In the genomic region with DNA sequence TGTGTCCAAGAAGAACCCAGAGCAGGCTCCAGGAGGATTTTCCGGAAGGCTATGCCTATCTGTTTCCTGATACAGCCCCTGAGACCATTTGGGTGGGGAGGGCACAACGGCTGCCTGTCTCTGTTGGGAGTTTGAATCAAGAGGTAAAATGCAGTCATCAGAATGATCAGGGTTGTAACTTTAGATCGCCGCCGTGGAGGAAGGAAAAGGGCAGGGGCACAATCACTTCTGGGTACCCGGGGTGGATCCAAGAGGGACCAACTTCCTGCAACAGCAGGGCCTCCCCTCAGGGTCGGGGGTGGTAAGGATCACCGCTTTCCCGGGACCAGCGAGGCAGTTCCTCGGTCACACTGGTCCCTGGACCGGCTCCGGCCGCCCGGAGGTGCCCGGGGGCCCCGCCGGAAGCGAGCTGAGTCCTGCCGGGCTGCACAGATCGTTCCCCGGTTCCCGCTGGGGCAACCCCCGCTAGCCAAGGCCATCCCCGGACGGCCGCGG, we compare ENCODE assay signal across 8 mouse cellular contexts. TPM values are rescaled to one million over a fixed set of nuclear protein-coding genes. Genes with fewer than 3 reads are reported as not detected.
DNase-seq lines count a peak whose midpoint lies in the region; ATAC-seq and TF ChIP-seq lines count a peak whose summit lies in the region.

No protein-coding gene starts in this region.

- under 1% methylated on average over 28 of the region's 28 CpGs for WGBS in hindbrain, embryonic 14.5 days
- under 1% methylated on average over 28 of the region's 28 CpGs for WGBS in midbrain, embryonic 11.5 days

- no peaks in the 10 kb centered on the region for H3K36me3 ChIP-seq in hindbrain, embryonic 14.5 days (replicated peaks; ENCODE audit: control insufficient read depth, insufficient read depth)
- no peaks in the 10 kb centered on the region for H3K36me3 ChIP-seq in midbrain, embryonic 11.5 days (ENCODE audit: control insufficient read depth, insufficient read depth, low read length)

- ATAC-seq in hindbrain, embryonic 14.5 days (ENCODE audit: low FRiP score) = no peak
- no peak for ATAC-seq in midbrain, embryonic 11.5 days (ENCODE audit: low FRiP score)

- no peak for TF ChIP-seq CTCF in layer of hippocampus, adult 2 months (conservative IDR thresholded peaks at IDR 0.05)

- no peaks in the 10 kb centered on the region for H3K9me3 ChIP-seq in hindbrain, embryonic 14.5 days (ENCODE audit: control insufficient read depth, low read length)
- H3K9me3 ChIP-seq in midbrain, embryonic 11.5 days (ENCODE audit: control insufficient read depth, low read length) = no peaks in the 10 kb centered on the region

- H3K27ac ChIP-seq in layer of hippocampus, adult 2 months = peak overlapping the region; percentile 97
- H3K27ac ChIP-seq in hindbrain, embryonic 14.5 days = peak overlapping the region; percentile 87
- peak overlapping the region; percentile 63; the same call in 1 of the 2 replicates for H3K27ac ChIP-seq in midbrain, embryonic 11.5 days (ENCODE audit: low read depth, low read length)

- H3K4me1 ChIP-seq in hindbrain, embryonic 14.5 days (replicated peaks; ENCODE audit: control insufficient read depth, insufficient read depth, low read length) = peaks cover 12% of the 10 kb centered on the region
- peaks cover 7% of the 10 kb centered on the region for H3K4me1 ChIP-seq in midbrain, embryonic 11.5 days (ENCODE audit: control insufficient read depth, insufficient read depth, low read length)

- peak in 1 of 2 experiments; percentile 37 for DNase-seq in layer of hippocampus, adult 2 months (ENCODE audit: low spot score in 2 of 2)
- DNase-seq in layer of hippocampus, postnatal 25 days (ENCODE audit: extremely low spot score in 1 of 2, low spot score in 1 of 2) = no peak
- peak; percentile 22 for DNase-seq in brain, adult 2 months (ENCODE audit: low read depth, low spot score)
- no peak for DNase-seq in hindbrain, embryonic 14.5 days (ENCODE audit: low spot score)
- DNase-seq in midbrain, embryonic 11.5 days (ENCODE audit: low spot score, missing footprints) = peak; percentile 86
- DNase-seq in adrenal gland, adult 18-20 months (ENCODE audit: low spot score in 2 of 2) = no peak
- DNase-seq in layer of hippocampus, adult 18-20 months (ENCODE audit: low spot score in 2 of 2) = no peak
- no peak for DNase-seq in cerebellum, postnatal 14 days

- peak overlapping the region; percentile 94 for H3K9ac ChIP-seq in hindbrain, embryonic 14.5 days
- peak overlapping the region; percentile 94 for H3K9ac ChIP-seq in midbrain, embryonic 11.5 days (ENCODE audit: low read length)

- peak overlapping the region; percentile 96 for H3K4me3 ChIP-seq in layer of hippocampus, adult 2 months
- peak overlapping the region; percentile 80 for H3K4me3 ChIP-seq in hindbrain, embryonic 14.5 days (replicated peaks; ENCODE audit: low read length)
- peak overlapping the region; percentile 90 for H3K4me3 ChIP-seq in midbrain, embryonic 11.5 days (ENCODE audit: low read depth, low read length)

- H3K27me3 ChIP-seq in hindbrain, embryonic 14.5 days (ENCODE audit: control insufficient read depth, insufficient read depth, low read length) = no peaks in the 10 kb centered on the region
- no peaks in the 10 kb centered on the region for H3K27me3 ChIP-seq in midbrain, embryonic 11.5 days (ENCODE audit: control insufficient read depth, insufficient read depth, low read length)

- H3K4me2 ChIP-seq in hindbrain, embryonic 14.5 days (replicated peaks) = peak overlapping the region; percentile 80
- H3K4me2 ChIP-seq in midbrain, embryonic 11.5 days = peak overlapping the region; percentile 72

RNA-seq across cellular contexts. Expression of gene Xpnpep1, which starts 2.0 kb away (rescaled TPM):
- total RNA-seq in layer of hippocampus, adult 2 months (2021) = 10 to 100 TPM; 78.7 to 82.9 TPM
- total RNA-seq in layer of hippocampus, postnatal 25 days (2021) = 100 to 1,000 TPM in 1 of 2 experiments, 10 to 100 TPM in 1; 91.1 to 104 TPM
- 135 and 141 TPM in 2 replicates for polyA plus RNA-seq in hindbrain, embryonic 14.5 days (2014; fragmentation: Nextera tagmentation; extraction: Ambion mirVana)
- polyA plus RNA-seq in midbrain, embryonic 11.5 days (2014; fragmentation: Nextera tagmentation; extraction: Ambion mirVana) = 148 and 150 TPM in 2 replicates
- 10 to 100 TPM; 57.8 to 83.8 TPM for total RNA-seq in adrenal gland, adult 18-20 months (2021)
- total RNA-seq in layer of hippocampus, adult 18-20 months (2021) = 10 to 100 TPM; 72.8 to 79.3 TPM

Comparison
In these comparisons a context has a peak if more than half of its experiments do, and no peak if none do; other contexts are left out.
1. DNase-seq: peak in brain, adult 2 months (single experiment) and midbrain, embryonic 11.5 days (single experiment); none in layer of hippocampus, postnatal 25 days (0 of 2), hindbrain, embryonic 14.5 days (single experiment), adrenal gland, adult 18-20 months (0 of 2), layer of hippocampus, adult 18-20 months (0 of 2) and cerebellum, postnatal 14 days (0 of 2).
2. Peak in every context shown above with its lines, with median percentiles within 50 percentile points of each other: H3K27ac ChIP-seq and H3K4me3 ChIP-seq.